Mouse (Mus musculus): ENCODE results near the gene Chst15. TPM values are rescaled to one million over a fixed set of nuclear protein-coding genes. Genes with fewer than 3 reads are reported as not detected.

Chst15 gene
- polyA plus RNA-seq, 1 experiment, result 15.4 TPM

GRCm38 (mm10) chr7:132236789-132237188 lies 80.2 kb downstream of the Chst15 start:
- TF ChIP-seq POLR2A (IDR thresholded peaks at IDR 0.05; ENCODE audit: borderline replicate concordance, insufficient read depth, low read length) (no peak), CTCF (IDR thresholded peaks at IDR 0.05; ENCODE audit: borderline replicate concordance, insufficient read depth, low read depth, low read length) (no peak)
- H3K4me1 ChIP-seq (ENCODE audit: control insufficient read depth, insufficient read depth, low read length), result peaks cover 25% of the 10 kb centered on the region
- no peaks in the 10 kb centered on the region for H3K27me3 ChIP-seq (ENCODE audit: control insufficient read depth, insufficient read depth, low read length)
- H3K4me3 ChIP-seq (replicated peaks; ENCODE audit: insufficient read depth, low read depth, low read length), result no peak overlapping the region
- no peak overlapping the region for H3K27ac ChIP-seq (ENCODE audit: insufficient read depth, low read length)
- DNase-seq, result no peak
- WGBS, result 33% methylated on average over 8 of the region's 8 CpGs

GRCm38 (mm10) chr7:132234250-132234649 lies 82.8 kb downstream of the Chst15 start:
- Histone ChIP-seq H3K4me3 (replicated peaks; ENCODE audit: insufficient read depth, low read depth, low read length) (no peak overlapping the region), H3K27ac (ENCODE audit: insufficient read depth, low read length) (no peak overlapping the region), H3K4me1 (ENCODE audit: control insufficient read depth, insufficient read depth, low read length) (peaks cover 45% of the 10 kb centered on the region), H3K27me3 (ENCODE audit: control insufficient read depth, insufficient read depth, low read length) (no peaks in the 10 kb centered on the region)
- TF ChIP-seq POLR2A (IDR thresholded peaks at IDR 0.05; ENCODE audit: borderline replicate concordance, insufficient read depth, low read length) (no peak), CTCF (IDR thresholded peaks at IDR 0.05; ENCODE audit: borderline replicate concordance, insufficient read depth, low read depth, low read length) (no peak)
- WGBS, result 72% methylated on average over 3 of the region's 3 CpGs
- no peak for DNase-seq

GRCm38 (mm10) chr7:132233732-132234131 lies 83.3 kb downstream of the Chst15 start:
- 44% methylated on average over 4 of the region's 4 CpGs for WGBS
- Histone ChIP-seq H3K4me3 (replicated peaks; ENCODE audit: insufficient read depth, low read depth, low read length) (no peak overlapping the region), H3K27me3 (ENCODE audit: control insufficient read depth, insufficient read depth, low read length) (no peaks in the 10 kb centered on the region), H3K4me1 (ENCODE audit: control insufficient read depth, insufficient read depth, low read length) (peaks cover 45% of the 10 kb centered on the region), H3K27ac (ENCODE audit: insufficient read depth, low read length) (no peak overlapping the region)
- DNase-seq, result peak in 1 of 2 experiments; percentile 53
- TF ChIP-seq POLR2A (IDR thresholded peaks at IDR 0.05; ENCODE audit: borderline replicate concordance, insufficient read depth, low read length), result no peak
- TF ChIP-seq CTCF (IDR thresholded peaks at IDR 0.05; ENCODE audit: borderline replicate concordance, insufficient read depth, low read depth, low read length), result no peak

- 62% methylated on average over 2 of the region's 2 CpGs for WGBS
Measured at GRCm38 (mm10) chr7:132232937-132233336, 84.1 kb downstream of the Chst15 start.

GRCm38 (mm10) chr7:132231476-132231875 lies 85.6 kb downstream of the Chst15 start:
- Histone ChIP-seq H3K4me3 (replicated peaks; ENCODE audit: insufficient read depth, low read depth, low read length) (no peak overlapping the region), H3K4me1 (ENCODE audit: control insufficient read depth, insufficient read depth, low read length) (peaks cover 47% of the 10 kb centered on the region), H3K27ac (ENCODE audit: insufficient read depth, low read length) (peak overlapping the region; percentile 60), H3K27me3 (ENCODE audit: control insufficient read depth, insufficient read depth, low read length) (no peaks in the 10 kb centered on the region)
- 64% methylated on average over 3 of the region's 3 CpGs for WGBS
- TF ChIP-seq POLR2A (IDR thresholded peaks at IDR 0.05; ENCODE audit: borderline replicate concordance, insufficient read depth, low read length), result no peak
- TF ChIP-seq CTCF (IDR thresholded peaks at IDR 0.05; ENCODE audit: borderline replicate concordance, insufficient read depth, low read depth, low read length), result no peak
- DNase-seq, result no peak

More at GRCm38 (mm10) chr7:132232937-132233336, 84.1 kb downstream of the Chst15 start:
- no peaks in the 10 kb centered on the region for H3K27me3 ChIP-seq (ENCODE audit: control insufficient read depth, insufficient read depth, low read length)
- no peak overlapping the region for H3K27ac ChIP-seq (ENCODE audit: insufficient read depth, low read length)
- H3K4me3 ChIP-seq (replicated peaks; ENCODE audit: insufficient read depth, low read depth, low read length), result no peak overlapping the region
- TF ChIP-seq POLR2A (IDR thresholded peaks at IDR 0.05; ENCODE audit: borderline replicate concordance, insufficient read depth, low read length), result no peak
- TF ChIP-seq CTCF (IDR thresholded peaks at IDR 0.05; ENCODE audit: borderline replicate concordance, insufficient read depth, low read depth, low read length), result no peak
- peaks cover 45% of the 10 kb centered on the region for H3K4me1 ChIP-seq (ENCODE audit: control insufficient read depth, insufficient read depth, low read length)
- no peak for DNase-seq

- WGBS, result 10% methylated on average over 3 of the region's 3 CpGs
- no peaks in the 10 kb centered on the region for H3K27me3 ChIP-seq (ENCODE audit: control insufficient read depth, insufficient read depth, low read length)
Measured at GRCm38 (mm10) chr7:132230961-132231360, 86.1 kb downstream of the Chst15 start.

GRCm38 (mm10) chr7:132227075-132227640 lies 89.9 kb downstream of the Chst15 start:
- Histone ChIP-seq H3K27me3 (ENCODE audit: control insufficient read depth, insufficient read depth, low read length) (no peaks in the 10 kb centered on the region), H3K27ac (ENCODE audit: insufficient read depth, low read length) (no peak overlapping the region), H3K4me1 (ENCODE audit: control insufficient read depth, insufficient read depth, low read length) (peaks cover 26% of the 10 kb centered on the region), H3K4me3 (replicated peaks; ENCODE audit: insufficient read depth, low read depth, low read length) (no peak overlapping the region)
- 84% methylated on average over 8 of the region's 8 CpGs for WGBS
- TF ChIP-seq POLR2A (IDR thresholded peaks at IDR 0.05; ENCODE audit: borderline replicate concordance, insufficient read depth, low read length) (no peak), CTCF (IDR thresholded peaks at IDR 0.05; ENCODE audit: borderline replicate concordance, insufficient read depth, low read depth, low read length) (no peak)
- DNase-seq, result no peak

More at GRCm38 (mm10) chr7:132230961-132231360, 86.1 kb downstream of the Chst15 start:
- Histone ChIP-seq H3K4me3 (replicated peaks; ENCODE audit: insufficient read depth, low read depth, low read length) (no peak overlapping the region), H3K27ac (ENCODE audit: insufficient read depth, low read length) (peak overlapping the region; percentile 80), H3K4me1 (ENCODE audit: control insufficient read depth, insufficient read depth, low read length) (peaks cover 47% of the 10 kb centered on the region)
- peak; percentile 81 to 90 for DNase-seq
- TF ChIP-seq CTCF (IDR thresholded peaks at IDR 0.05; ENCODE audit: borderline replicate concordance, insufficient read depth, low read depth, low read length) (no peak), POLR2A (IDR thresholded peaks at IDR 0.05; ENCODE audit: borderline replicate concordance, insufficient read depth, low read length) (no peak)

- Histone ChIP-seq H3K27me3 (ENCODE audit: control insufficient read depth, insufficient read depth, low read length) (no peaks in the 10 kb centered on the region), H3K4me3 (replicated peaks; ENCODE audit: insufficient read depth, low read depth, low read length) (no peak overlapping the region), H3K4me1 (ENCODE audit: control insufficient read depth, insufficient read depth, low read length) (peaks cover 20% of the 10 kb centered on the region), H3K27ac (ENCODE audit: insufficient read depth, low read length) (no peak overlapping the region)
- 63% methylated on average over 6 of the region's 6 CpGs for WGBS
- no peak for TF ChIP-seq POLR2A (IDR thresholded peaks at IDR 0.05; ENCODE audit: borderline replicate concordance, insufficient read depth, low read length)
- TF ChIP-seq CTCF (IDR thresholded peaks at IDR 0.05; ENCODE audit: borderline replicate concordance, insufficient read depth, low read depth, low read length), result peak; percentile 93
- peak; percentile 80 to 83 for DNase-seq
Measured at GRCm38 (mm10) chr7:132226379-132227074, 90.5 kb downstream of the Chst15 start.
